Mouse (Mus musculus) adrenal gland, adult 10 weeks (tissue): ENCODE data around the gene Dnaaf3. TPM values are rescaled to one million over a fixed set of nuclear protein-coding genes. Genes with fewer than 3 reads are reported as not detected.

Source experiments
- polyA plus RNA-seq: library from polyadenylated mRNA; stranded (reverse); fragments of 350-450 nt; fragmentation: Illumina TruSeq; extraction: RNeasy Lipid Tissue Mini Kit (QIAGEN cat#74804); gene quantifications from one replicate; pipeline ENCODE4 v1.2.3, GENCODE M21; 2014; ENCODE audit warnings: low read depth, low replicate concordance

Dnaaf3 gene
- not detected for polyA plus RNA-seq

GRCm38 (mm10) chr7:4532005-4532729, at the start of gene Dnaaf3:
TSS of gene Dnaaf3 (minus strand) at chr7:4532453.

GRCm38 (mm10) chr7:4547221-4547641, 15.0 kb upstream of the Dnaaf3 start, which contains the start of gene Syt5:
TSS of gene Syt5 (minus strand) at chr7:4547541.

GRCm38 (mm10) chr7:4524212-4524922, 7.9 kb downstream of the Dnaaf3 start, which contains the start of gene Tnni3:
TSS of gene Tnni3 (minus strand) at chr7:4524229.

GRCm38 (mm10) chr7:4516332-4517050, 15.8 kb downstream of the Dnaaf3 start, which contains the start of gene Tnnt1:
TSS of gene Tnnt1 (minus strand) at chr7:4516382.

GRCm38 (mm10) chr7:4501558-4502397, 30.5 kb downstream of the Dnaaf3 start, which contains the start of gene Ppp1r12c:
TSS of gene Ppp1r12c (minus strand) at chr7:4501680.

Other genes with a start within 250 kb of the Dnaaf3 start
- 0.70 TPM for gene Ncr1, start 194.7 kb downstream of the Dnaaf3 start, polyA plus RNA-seq
- gene Gp6, start 134.7 kb downstream of the Dnaaf3 start, polyA plus RNA-seq: not detected
- gene Rdh13, start 86.8 kb downstream of the Dnaaf3 start, polyA plus RNA-seq: 5.3 TPM
- gene Eps8l1, start 71.8 kb downstream of the Dnaaf3 start, polyA plus RNA-seq: 0.35 TPM
- 9.2 TPM for gene Ppp1r12c, start 30.8 kb downstream of the Dnaaf3 start, polyA plus RNA-seq
- gene Tnnt1, start 16.1 kb downstream of the Dnaaf3 start, polyA plus RNA-seq: not detected
- not detected for gene Tnni3, start 8.2 kb downstream of the Dnaaf3 start, polyA plus RNA-seq
- 1.2 TPM for gene Syt5, start 15.1 kb upstream of the Dnaaf3 start, polyA plus RNA-seq
- gene Ptprh, start 71.6 kb upstream of the Dnaaf3 start, polyA plus RNA-seq: not detected
- 0.99 TPM for gene Tmem86b, start 99.0 kb upstream of the Dnaaf3 start, polyA plus RNA-seq
- 11.8 TPM for gene Ppp6r1, start 126.6 kb upstream of the Dnaaf3 start, polyA plus RNA-seq
- not detected for gene Hspbp1, start 152.6 kb upstream of the Dnaaf3 start, polyA plus RNA-seq
- 0.35 TPM for gene Brsk1, start 158.2 kb upstream of the Dnaaf3 start, polyA plus RNA-seq
- gene Tmem150b, start 192.8 kb upstream of the Dnaaf3 start, polyA plus RNA-seq: not detected
- gene Kmt5c, start 207.7 kb upstream of the Dnaaf3 start, polyA plus RNA-seq: 1.4 TPM
- gene Cox6b2, start 220.6 kb upstream of the Dnaaf3 start, polyA plus RNA-seq: not detected
- not detected for gene Fam71e2, start 238.8 kb upstream of the Dnaaf3 start, polyA plus RNA-seq